Mouse (Mus musculus) megakaryocyte progenitor cell, adult 5-6 weeks (primary cell): ENCODE results near the gene Fbln1. TPM values are rescaled to one million over a fixed set of nuclear protein-coding genes. Genes with fewer than 3 reads are reported as not detected.
A peak's percentile ranks its signal among the peaks of the same experiment; 100 is the strongest.

Experiments used
- ATAC-seq: replicated peaks from 2 replicates; pipeline ENCODE4 v1.8.0; 2016; ENCODE audit warnings: mild to moderate bottlenecking, moderate TSS enrichment, inconsistent platforms; ENCODE audit not compliant: poor library complexity
- total RNA-seq, 2 experiments: library from RNA; stranded (forward) in 1 of 2; stranded (reverse) in 1 of 2; fragments of 157-497, 149-512 nt in 1 of 2; fragments of 200-1000 nt in 1 of 2; gene quantifications; 2 replicates each; pipeline versions ENCODE4 v1.2.3 to v1.2.4; 2015 to 2017

The Fbln1 gene
- total RNA-seq, 2 experiments from 2014 or later: 0.37 to 0.47 TPM

GRCm38 (mm10) chr15:85282021-85282420, 76.3 kb downstream of the Fbln1 start:
- ATAC-seq: no peak

GRCm38 (mm10) chr15:85284651-85285050, 78.9 kb downstream of the Fbln1 start:
- ATAC-seq: no peak

DNA sequence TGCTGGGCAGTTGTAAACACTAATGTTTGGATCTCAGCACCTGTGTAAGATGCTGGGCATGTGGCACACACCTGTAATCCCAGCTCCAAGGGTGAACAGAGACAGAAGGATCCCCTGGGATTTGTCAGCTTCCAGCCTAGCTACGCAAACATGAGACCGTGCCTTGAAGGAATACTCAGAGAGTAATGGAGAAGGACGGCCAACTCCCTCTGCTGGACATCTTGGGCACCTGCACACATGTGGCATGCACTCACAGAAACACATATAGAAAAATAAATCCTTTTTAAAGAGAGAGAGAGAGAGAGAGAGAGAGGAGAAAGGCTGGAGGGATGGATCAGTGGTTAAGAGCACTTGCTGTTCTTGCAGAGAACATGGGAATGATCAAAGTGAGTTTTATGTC, 88.9 kb downstream of the Fbln1 start:
- ATAC-seq: no peak

DNA sequence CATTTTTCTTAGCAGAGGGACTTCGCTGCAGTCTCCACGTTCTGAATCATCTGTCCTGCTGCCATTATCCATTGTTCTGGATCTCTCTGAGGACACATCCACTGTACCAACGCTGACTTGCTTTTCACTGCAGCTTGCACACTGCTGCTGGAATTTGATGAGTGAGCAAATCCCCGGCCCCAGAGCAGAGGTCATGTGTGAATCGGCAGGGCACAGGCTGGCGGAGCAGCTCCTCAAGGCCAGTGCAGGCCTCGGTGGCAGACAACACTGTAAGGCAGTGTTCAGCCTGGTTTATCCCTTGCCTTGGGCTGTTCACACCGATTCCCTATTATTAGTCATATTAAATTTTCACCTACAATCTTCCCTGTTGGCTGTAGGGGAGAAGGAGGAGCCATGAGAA, 89.8 kb downstream of the Fbln1 start:
- no peak for ATAC-seq

DNA sequence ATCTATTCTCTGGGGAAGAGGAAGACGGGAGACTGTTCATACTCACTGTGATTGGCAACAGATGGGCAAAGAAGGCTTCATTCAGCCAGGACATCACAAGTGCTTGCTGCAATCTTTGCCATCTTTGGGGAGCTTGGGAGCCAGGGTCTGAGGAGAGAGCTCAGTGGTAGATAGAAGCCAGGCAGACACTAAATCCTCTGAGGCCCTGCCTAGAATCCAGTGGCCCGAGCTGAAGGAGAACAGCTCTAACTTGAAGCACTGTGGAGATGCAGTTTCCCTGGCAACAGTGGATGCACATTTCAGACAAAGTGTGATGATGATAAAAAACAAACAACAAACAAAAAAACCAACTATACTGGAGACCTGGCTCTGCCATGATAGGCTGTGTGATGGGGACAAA, 90.2 kb downstream of the Fbln1 start:
- no peak for ATAC-seq

GRCm38 (mm10) chr15:85296538-85296937, 90.8 kb downstream of the Fbln1 start:
- no peak for ATAC-seq

DNA sequence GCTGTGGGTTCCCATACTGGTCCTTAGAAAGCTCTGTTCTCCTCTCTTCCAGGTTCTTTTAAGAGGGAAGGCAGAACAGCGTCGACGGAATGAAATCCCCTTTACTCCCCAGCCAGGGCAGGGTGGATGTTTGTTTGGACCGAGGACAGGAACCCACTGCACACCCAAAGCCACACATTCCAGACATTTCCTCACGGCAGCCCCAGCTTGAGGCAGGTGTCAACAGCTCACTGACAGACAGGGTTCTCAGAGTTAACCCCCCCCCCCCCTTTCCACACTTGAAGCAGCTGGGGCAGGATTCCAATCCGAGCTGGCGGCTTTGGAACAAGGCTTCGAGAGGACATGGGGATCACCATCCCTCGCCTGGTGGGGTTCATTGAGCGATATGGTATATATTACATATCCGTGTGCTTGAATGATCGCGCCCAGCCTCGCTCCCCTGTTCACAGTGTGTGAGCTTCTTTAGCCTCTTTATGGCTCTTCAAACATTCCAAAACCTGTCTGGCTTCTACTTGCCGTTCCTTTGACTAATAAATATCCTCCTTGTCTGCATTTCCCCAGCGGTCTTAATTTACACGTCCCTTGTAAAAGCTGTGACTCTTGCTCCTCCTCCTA, 92.5 kb downstream of the Fbln1 start:
- no peak for ATAC-seq

- ATAC-seq: no peak
Measured at GRCm38 (mm10) chr15:85298946-85299345, 93.2 kb downstream of the Fbln1 start.

DNA sequence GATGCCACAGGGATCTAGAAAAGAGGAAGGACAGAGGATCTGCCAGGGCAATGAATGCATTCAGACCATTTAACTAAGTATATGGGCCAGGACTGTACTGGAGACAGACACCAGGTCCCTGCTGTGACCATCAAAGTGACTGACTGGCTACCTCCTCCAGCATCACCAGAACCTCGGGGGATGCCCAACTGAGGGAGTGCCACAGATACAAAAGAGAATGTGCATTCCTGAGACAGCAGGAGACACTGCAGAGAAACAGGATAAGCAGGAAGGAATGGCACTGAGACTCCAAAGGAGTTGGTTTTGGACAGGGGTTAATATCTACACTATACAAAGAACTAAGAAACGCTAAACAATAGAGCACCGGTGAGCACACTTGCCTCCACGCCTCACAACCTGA, 97.5 kb downstream of the Fbln1 start:
- no peak for ATAC-seq

DNA sequence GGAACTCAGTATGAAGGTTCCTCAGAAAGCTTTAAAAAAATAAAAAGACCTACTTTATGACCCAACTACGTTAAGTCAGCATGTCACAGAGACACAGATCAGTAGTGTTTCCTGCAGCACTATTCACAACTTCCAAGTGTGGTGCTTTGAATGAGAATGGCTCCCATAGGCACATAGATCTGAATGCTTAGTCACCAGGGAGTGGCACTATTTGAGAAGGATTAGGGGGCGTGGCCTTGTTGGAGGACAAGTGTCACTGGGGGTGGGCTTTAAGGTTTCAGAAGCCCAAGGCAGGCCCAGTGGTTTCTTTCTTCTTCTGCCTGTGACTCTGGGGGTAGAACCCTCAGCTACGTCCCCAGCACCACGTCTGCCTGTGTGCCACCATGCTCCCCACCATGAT, 98.2 kb downstream of the Fbln1 start:
- no peak for ATAC-seq

- ATAC-seq: no peak
Measured at GRCm38 (mm10) chr15:85307061-85307660, 101.4 kb downstream of the Fbln1 start.

- no peak for ATAC-seq
Measured at GRCm38 (mm10) chr15:85311058-85311657, 105.4 kb downstream of the Fbln1 start.

DNA sequence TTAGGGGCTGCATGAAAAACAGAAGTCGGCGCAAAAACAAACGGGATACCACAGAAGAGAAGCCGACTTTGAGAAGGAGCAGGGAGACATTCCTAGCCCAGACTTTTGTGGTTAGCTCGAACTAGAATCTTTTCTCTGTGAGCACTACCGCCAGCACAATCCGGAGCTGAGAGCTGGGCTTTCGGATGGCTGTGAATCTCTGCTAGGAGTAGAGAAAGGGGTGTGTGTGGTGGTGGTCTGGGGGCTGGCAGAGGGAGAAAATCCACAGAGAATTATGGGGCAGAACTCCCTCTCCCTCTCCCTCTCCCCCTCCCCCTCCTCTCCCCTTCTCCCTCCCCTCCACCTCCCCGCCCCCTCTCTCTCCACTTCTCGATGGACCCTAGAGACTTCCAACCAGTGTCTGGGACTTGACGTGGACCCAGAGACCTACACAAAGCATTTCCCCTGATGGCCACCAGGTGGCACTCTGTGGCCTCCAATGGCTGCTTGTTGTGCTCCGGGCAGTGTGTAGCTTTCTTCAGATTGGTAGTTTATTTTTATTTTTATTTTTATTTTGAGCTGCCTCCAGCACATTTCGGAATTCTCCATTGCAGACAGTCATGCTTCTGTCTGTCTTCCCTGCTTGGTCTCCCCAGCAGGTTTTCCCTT, 109.8 kb downstream of the Fbln1 start:
- peak; percentile 85 for ATAC-seq

DNA sequence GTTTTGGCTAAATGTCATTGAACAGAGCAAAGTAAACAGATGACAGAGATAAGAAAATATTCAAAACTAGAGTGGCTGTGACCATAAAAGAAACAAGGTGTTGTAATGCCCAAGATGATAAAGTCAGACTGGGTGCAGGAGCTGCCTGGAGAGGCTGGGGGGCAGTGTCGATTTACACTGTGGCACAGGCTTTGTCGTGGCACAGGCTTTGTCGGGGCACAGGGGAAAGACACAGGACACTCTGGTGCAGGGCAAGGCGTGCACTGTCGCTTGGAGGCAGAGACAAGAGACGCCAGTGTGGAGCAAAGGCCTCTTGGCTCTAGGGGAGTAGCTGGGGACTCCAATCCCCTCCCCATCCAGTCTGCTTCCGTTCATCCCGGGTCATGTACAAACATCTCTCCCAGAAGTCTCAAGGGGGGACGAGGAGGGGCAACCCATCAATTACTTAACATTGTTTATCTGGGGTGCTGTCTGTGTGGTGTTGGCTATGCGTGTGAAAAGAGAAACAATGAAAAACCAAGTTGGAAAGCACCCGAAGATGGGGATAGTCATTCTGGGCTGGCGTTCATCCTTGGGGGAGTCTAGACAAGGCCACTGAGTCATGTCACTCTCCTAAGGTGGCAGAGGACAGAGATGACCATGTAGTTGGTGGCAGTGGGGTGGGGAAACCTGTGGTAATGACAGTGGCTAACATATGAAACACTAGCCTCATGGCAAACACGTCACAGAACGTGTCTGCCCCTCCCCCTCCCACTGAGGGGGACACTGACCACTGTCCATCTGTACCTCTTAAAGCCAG, 110.8 kb downstream of the Fbln1 start:
- ATAC-seq: no peak

GRCm38 (mm10) chr15:85319924-85320668, 114.3 kb downstream of the Fbln1 start:
- ATAC-seq: no peak

DNA sequence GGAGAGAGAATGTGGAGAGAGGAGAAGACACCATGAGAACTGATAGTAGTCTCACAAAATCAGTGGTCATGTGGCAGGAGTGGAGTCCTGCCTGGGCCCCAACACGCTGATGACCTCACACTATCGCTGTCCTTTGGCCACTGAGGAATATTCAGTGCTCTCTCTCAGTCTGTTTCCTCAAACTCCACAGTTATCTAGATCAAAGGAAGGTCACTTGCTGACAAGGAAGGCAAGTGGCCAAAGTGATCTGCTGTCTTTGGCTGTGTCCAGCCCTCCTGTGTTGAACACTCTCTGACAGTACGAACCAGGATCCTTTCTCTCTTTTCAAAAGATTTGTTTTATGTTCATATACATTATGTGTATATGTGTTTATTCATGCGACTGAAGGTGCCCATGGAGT, 117.5 kb downstream of the Fbln1 start:
- ATAC-seq: no peak

- ATAC-seq: no peak
Measured at GRCm38 (mm10) chr15:85324426-85324825, 118.7 kb downstream of the Fbln1 start.

DNA sequence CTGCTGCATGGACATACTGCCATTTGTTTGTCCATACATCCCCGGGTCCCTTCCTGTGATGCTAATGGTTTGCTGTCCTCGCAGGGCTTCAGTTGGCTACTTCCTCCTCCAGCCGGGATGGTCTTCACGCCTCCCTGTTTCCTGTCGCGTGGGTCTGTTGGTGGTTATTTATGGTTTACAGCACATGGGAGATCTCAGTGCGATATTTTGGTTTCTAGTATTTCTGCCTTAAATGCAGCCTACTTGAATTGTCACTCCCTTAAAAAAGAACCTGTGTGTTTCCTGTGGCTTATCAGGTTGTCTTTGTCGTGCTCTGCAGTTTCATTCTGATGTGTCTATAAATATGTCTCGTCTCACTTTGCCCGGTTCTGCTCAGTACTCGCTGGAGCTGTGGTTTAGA, 122.1 kb downstream of the Fbln1 start:
- peak; percentile 53; the same call in 1 of the 2 replicates for ATAC-seq

- ATAC-seq: peak; percentile 53; the same call in 1 of the 2 replicates
Measured at GRCm38 (mm10) chr15:85328455-85328854, 122.7 kb downstream of the Fbln1 start.

GRCm38 (mm10) chr15:85329096-85329495, 123.3 kb downstream of the Fbln1 start:
- no peak for ATAC-seq
